Mouse (Mus musculus): Measurements from ENCODE around the gene Dync1li2. TPM values are rescaled to one million over a fixed set of nuclear protein-coding genes. Genes with fewer than 3 reads are reported as not detected.

Dync1li2 gene
- total RNA-seq, 2 experiments from 2014 or later, result 246 to 252 TPM

DNA sequence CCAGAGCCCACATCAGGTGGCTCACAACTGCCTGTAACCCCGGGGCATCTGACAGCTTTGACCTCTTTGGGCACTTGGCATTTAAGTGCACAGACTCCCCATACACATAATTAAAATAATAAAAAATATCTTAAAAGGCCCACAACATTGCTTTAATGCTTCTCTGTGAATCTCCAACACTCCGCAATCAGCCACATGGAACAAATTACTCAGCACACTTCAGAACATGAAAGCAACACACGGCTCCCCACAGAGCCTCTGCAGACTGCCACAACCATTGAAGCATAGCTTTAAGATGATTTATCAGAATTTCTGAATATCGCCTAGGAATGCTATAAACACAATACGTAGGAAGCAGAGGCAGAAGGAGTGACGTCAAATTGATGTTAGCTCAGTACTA lies 26.8 kb downstream of the Dync1li2 start:
- no peak for DNase-seq (ENCODE audit: low spot score in 2 of 2)

DNA sequence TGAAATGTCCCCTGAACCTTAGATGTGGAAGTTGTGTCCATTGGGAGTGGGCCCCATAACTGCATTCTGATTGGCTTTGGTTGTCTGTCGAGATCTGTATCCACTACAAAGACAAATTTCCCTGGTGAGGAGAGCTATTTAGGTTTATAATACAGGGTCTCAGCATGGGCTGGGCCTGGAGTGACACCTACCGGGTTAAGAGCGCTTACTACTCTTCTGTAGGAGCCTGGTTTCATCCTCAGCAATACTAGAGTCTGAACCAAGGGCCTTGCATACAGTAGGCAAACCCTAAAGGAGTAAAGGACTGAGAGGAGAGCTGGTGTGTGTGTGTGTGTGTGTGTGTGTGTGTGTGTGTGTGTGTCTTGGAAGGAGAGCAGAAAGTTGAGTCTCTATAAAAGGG lies 28.6 kb downstream of the Dync1li2 start:
- DNase-seq (ENCODE audit: low spot score in 2 of 2), result no peak

DNA sequence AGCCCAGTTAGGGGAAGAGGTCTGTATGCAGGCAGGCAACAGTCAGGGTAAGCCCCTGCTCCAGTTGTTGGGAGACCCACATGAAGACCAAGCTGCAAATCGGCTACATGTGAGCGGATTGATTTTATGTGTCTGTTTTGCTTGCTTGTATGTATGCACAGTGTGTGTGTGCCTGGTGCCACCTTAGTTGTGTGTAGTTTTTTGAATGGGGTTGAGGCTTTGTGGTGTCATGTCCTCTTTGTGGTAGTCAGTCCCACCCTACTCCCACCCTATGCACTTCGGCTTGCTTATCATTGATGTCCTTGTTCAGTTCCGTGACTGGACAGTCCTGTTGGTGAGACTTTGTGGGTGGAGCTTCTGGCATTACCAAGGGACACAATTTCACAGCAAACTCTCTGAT lies 29.1 kb downstream of the Dync1li2 start:
- DNase-seq (ENCODE audit: low spot score in 2 of 2), result no peak

DNA sequence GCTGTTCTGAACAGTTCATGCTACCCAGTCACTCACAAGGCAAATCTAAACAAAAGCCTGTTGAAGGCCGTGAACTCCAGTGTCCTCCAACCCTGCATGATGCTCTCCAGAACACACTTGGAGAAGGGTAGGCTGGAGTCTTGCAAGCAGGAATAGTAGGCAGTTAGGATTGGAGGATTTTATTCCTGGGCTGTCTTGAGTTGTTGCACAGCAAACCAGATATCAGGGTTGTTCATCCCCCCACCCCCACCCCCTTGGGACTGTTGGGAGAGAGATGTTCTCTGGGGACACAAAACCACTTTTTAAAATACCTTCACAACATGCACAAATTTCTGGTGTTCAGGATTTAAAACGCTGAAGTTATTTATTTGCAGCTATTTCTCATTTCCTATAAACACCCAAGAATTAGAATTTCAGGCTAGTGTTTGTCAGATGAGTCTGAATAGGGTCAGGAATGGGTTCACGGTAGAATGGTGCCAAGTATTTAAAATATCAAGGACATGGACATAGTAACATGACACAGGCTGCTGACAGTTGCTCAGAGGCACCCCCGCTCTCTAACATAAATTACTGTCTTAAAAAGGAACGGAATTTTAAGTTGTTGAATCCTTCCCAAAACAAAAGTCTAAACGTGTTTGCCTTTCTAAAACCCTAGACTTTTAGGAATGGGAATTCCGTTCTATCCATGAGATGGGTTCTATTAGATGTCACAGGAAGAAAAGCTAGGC lies 29.9 kb downstream of the Dync1li2 start:
- DNase-seq (ENCODE audit: low spot score in 2 of 2), result no peak

DNA sequence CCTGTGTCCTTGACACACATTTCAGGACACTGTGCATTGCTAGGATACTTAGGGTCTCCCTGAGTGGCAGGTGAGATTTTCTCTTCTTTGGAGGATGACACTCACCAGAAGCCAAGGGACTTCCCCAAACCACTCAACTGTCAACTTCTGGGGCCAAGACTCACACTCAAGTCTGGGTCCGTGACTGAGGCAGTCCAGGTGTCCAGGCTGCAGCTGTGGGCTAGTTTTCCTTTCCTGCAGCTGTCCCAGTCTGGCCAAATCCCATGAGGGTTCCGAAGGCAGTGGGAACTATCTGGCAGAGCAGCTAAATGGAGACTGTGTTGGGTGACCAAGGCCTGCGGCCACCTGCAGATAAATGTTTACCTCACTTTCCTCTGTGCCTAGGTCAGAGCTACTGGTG lies 30.9 kb downstream of the Dync1li2 start:
- DNase-seq (ENCODE audit: low spot score in 2 of 2), result no peak

DNA sequence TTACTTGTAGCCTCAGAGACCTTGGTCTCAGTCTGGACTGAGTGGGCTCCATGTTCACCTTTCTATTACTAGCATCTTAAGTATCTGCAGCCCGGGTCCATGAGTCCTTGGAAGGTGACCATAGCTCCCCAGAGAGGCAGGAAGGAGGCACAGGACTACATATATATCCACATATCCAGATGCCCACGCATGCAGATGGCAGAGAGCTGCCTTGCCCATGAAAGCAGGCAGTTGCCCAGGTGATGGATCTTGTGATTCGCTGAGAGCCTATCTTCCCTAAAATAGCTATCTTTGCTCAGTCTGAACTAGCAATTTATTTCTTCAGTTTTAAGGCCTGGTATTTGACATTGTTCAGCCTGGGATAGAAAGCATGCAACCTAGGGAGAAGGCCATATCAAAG lies 31.4 kb downstream of the Dync1li2 start:
- DNase-seq (ENCODE audit: low spot score in 2 of 2), result no peak

DNA sequence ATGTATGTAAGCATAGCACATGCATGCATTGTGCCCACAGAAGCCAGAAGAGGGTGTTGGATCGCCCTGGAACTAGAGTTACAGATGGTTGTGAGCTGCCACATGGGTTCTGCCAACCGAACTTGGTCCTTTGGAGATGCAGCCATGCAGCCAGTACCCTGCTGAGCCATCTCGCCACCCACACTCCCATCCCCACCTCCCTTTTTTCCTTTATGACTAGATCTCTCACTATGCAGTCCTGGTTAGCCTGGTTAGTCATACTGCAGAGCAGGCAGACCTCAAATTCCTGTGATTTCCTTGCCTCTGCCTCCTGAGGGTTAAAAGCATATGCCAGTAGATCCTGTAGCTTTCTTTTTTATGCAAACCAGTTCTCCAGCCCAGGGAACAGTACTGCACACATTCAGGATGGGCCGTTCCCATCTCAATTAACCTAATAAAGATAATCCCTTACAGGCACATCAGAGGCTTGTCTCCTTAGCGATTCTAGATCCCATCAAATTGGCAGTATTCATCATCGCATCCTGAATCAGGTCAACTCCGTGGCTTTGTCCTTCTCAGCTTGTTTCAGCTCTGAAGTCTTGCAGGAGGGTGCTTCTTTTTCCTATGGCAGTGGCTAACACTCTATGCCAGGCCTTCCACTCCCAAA lies 32.1 kb downstream of the Dync1li2 start:
- no peak for DNase-seq (ENCODE audit: low spot score in 2 of 2)

DNA sequence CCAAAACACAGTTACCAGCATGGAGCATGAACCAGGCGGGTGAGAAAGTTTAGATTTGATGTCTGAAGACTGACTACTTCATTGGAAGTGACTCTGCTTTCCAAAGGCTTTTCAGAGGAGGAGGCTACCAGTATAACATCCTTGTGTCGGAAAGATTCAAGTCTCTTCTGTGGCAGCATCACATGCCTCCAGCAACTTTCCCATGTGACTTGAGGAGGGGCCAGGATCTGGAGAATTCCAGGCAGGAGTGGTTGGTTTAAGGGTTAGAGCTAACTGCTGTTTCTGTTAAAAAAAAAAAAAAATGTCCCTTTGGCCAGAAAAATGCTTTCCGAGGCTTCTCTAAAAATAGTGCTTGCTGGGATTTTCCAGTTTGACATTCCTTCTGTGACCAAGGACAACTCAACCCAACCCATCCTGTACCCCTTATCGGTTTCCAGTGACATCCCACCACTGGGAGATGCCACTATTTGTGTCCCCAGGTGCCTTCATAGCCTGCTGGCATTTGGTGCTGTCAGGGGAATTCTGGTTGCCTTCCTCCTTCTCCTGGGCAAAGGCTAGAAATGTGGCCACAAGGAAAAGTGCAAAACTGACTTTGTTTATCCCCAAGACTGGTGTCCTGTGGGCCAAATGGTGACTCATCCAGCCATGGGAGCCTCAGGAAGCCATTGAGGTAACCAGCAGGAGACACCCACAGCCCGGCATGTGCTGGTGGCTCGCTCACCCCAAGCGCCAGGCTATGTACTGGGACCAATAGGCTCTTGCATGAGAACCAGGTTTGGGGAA lies 34.3 kb downstream of the Dync1li2 start:
- DNase-seq (ENCODE audit: low spot score in 2 of 2), result no peak

DNA sequence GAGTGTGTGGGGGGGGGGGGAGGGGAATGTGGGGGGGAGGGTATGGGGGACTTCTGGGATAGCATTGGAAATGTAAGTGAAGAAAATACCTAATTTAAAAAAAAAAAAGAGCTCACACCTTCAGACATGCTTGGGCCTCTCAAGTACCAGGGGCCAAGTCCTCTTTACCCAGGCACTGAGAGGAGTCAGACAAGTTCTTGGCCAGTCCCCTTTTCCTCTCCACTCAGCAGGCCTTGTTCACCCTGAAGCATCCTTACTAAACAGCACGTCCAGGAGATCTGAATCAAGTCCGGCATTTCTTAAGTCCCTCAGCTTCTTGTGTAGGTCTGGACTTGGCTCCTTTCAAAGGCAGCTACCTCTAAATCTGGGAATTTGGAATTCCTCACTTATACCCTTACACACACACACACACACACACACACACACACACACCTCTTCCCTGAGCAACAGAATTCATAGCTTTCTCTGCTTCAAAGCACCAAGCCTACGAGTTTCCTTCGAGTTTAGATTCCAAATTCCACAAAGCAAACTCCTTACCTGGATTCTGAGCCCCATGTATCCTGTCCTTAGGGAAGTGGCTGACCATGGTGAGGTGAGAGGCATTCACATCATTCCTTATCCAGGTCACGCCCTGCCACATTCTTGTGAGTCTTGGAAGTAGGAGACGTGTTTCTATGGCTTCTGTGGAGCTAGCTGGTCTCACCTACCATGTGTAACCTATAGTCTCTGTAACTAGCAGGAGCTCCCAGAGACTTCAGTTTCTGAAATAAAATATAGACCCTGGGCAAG lies 36.3 kb downstream of the Dync1li2 start:
- DNase-seq (ENCODE audit: low spot score in 2 of 2), result no peak

DNA sequence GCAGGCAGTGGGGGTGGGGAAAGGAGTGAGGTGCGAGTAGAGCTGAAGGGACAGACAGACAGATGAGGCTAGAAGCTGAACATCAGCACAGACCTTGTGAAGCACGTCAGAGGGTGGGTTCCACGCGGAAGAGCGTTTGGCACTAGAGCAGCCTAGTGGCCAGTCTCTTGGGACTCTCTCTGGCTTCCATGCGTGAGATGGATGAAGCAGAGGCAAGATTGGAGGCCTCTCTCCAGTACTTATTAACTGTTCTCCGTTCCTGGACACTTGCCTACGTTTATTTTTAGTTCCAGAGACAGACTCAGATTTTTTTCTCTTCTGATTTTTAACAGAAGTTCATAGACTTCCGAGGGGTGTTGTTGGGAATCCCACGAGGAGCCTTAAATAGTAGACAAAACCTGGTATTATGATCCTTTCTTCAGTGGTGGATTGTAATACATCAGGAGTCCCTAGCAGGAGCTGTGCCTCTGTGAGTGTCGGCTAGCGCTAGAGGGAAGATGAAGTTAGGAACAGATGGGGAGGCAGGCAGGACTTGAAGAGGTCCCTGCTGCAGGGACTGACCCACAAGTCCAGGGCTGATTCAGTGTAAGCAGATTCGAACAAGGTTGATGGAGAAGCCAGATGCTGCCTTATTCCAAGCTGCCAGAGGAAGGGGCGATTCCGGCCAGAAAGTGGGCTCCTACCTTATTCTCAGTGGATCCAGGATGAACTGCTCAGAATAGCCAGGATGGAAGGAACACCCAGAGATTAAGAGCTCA lies 37.2 kb downstream of the Dync1li2 start:
- no peak for DNase-seq (ENCODE audit: low spot score in 2 of 2)

DNA sequence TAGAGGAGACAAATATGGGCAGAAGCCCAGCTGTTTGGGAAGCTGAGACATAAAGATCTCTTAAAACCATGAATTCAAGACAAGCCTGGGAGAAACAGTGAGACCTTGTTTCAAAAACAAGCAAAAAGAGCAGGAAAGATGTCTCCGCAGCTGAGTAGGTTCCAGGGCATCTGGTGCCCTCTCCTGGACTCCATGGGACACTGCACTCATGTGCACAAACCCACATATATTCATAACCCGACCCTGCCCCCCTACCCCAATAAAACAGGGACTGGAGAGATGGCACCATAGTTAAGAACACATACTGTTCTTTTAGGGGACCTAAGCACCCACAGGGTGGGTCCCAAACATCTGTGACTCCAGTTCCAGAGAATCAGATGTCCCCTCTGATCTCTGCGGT lies 39.3 kb downstream of the Dync1li2 start:
- DNase-seq (ENCODE audit: low spot score in 2 of 2), result no peak

DNA sequence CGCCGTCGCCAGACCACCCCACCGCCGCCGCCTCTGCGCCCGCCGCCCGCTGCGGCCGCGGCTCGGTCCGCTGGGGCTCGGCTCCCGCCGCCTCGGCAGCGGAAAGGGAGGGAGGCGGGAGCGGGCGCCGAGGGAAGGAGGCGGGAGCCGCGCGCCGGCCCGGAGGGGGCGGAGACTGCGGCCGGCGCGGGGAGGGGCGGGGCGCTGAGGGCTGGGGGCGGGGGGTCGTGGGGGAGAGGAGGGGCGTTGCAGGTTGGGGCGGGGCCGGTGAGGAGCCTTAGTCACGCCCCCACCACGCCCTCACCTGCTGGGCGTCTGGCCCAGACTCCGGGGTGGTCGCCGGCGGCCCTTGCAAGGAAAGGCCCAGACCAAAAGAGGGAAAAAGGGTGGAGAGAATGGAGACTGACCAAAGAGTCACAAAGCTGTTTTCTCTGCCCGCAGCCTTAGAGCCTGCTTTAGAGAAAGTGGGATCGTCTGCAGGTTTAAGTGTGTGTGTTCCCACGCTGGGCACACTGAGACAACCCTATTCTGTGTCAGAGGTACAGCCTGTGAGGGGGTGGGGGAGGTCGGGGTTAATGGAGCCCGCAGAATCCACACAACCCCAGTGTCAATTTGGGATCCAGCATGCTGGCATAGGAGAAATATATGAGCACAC lies 47.0 kb downstream of the Dync1li2 start, which contains the start of gene Cmtm4:
Cmtm4 (minus strand) TSS at position 105 of the 655 bp plus-strand sequence.
- no peak for DNase-seq (ENCODE audit: low spot score in 2 of 2)

DNA sequence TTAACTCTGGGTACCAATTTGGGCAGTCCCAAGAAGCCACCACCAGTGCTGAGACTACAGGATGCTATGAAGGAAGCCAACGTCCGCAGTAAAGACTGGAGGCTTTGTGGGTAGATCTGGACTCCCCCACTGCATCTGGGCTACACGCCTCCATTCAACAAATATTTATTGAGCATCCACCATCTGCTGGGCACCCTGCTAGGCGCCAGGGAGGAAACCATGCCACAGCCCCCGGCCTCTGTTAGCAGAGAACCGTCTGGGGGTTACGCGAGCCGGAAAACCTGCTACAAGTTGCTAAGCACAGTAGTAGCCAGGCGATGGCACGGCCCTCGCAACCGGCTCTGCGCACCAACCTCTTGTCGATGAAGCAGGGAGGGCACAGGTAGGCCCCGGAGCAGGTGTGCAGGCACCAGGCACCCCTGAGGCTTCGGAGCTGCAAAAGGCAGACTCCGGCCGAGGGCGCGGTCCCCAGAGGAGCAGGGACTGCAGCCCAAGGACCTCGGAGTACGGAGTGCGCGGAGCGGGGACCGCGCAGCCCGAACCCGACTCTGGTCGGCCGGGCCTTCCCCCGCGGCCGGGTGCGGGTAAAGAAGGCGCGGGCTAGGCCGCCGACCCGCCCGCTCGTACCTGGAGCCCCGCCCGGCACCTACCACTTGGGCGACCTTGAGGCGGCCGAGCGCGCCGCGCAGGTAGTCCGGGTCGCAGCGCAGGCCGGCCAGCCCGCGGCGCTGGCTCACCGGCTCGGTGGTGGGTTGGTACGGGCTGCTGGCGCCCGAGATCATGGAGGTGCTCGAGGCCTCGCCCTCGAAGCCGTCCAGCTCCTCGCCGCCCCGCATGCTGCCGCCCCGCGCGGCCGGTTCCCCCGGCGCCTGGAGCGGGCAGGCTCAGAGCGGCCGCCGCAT lies 47.8 kb downstream of the Dync1li2 start:
- DNase-seq (ENCODE audit: low spot score in 2 of 2), result peak; percentile 52 to 61

DNA sequence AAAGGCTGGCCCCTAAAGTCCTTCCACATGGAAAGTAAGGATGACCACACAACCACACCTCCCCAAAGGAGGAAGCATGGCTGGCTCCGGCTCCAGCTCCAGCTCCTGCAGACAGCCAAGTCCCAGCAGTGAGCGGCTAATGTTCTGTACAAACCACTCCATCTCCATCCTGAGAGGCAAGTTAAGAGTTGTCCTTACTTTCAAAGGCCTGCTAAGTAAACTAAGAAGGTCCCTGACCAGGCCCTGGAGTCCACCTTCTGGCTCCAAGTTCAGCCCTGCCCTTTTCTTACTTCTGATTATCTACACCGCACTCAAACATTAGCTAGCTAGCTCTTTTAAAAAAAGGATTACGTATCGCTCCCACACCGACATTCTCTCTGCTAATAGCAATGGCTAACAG lies 49.1 kb downstream of the Dync1li2 start:
- no peak for DNase-seq (ENCODE audit: low spot score in 2 of 2)

DNA sequence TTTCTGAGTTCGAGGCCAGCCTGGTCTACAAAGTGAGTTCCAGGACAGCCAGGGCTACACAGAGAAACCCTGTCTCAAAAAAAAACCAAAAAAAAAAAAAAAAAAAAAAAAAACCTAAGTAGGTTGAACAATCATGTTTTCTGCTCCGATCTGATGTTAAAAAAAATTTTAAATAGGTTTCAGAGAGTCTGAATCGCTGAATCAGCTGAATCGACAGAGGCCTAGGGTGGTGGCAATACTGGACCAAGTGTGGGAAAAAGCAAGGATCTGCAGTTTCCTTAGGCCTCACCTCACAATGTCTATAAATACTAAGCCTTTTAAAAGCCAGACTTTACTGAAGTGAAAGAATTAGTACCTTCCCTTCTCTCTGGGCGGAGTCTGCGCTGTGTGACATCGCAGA lies 49.7 kb downstream of the Dync1li2 start:
- no peak for DNase-seq (ENCODE audit: low spot score in 2 of 2)

DNA sequence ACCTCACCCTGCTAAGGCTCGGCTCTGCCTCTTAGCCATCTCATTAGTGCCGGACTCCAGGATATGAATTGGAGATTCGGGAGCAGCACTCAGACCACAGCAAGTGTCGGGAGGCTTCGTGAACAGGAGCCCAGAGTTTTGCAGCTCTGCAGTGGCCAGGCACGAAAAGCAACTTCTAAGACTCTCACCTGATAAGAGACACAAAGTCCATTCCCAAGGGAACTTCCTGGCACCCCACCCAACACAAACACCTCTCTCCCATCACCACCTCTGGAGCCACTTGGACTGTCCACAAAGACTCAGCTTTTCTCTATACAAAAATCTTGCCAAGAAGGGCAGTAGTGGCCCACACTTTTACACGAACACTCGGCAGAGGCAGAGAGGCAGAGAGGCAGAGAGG lies 52.6 kb downstream of the Dync1li2 start:
- DNase-seq (ENCODE audit: low spot score in 2 of 2), result no peak

DNA sequence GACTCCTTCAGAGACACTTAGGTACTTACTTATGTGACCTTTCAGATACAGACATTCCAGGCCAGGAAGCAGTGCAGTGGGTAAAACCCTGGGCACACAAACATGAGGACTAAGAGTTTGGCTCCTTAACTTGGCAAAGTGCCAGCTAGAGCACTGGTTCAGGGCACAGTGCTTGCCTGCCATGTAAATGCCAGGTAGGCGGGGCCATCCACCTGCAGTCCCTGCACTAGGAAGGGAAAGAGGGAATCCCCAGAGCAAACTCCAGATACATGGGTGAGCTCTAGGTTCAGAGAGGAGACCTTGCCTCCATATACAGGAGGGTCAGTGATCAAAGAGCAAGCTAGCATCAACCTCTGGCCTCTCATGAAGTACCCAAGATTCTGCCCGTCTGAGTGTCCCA lies 54.9 kb downstream of the Dync1li2 start:
- DNase-seq (ENCODE audit: low spot score in 2 of 2), result no peak

DNA sequence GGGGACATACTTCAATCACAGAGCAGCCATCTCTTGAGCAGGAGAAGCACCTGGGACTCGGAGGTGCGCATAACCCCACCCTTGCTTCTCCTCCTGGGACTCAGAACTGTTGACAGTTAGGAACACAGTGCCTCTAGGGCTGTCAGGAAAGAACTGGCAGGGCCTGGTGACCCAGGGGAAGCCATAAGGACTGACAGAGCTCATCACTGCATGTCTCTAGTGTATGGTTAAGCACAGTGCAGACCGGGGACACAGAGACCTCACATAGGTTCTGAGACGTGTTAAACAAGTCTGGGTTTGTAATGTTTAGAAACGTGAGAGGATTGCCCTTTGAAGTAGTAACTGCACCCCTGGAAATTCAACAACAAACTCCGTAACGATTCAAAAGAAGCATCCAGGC lies 55.3 kb downstream of the Dync1li2 start:
- DNase-seq (ENCODE audit: low spot score in 2 of 2), result no peak

DNA sequence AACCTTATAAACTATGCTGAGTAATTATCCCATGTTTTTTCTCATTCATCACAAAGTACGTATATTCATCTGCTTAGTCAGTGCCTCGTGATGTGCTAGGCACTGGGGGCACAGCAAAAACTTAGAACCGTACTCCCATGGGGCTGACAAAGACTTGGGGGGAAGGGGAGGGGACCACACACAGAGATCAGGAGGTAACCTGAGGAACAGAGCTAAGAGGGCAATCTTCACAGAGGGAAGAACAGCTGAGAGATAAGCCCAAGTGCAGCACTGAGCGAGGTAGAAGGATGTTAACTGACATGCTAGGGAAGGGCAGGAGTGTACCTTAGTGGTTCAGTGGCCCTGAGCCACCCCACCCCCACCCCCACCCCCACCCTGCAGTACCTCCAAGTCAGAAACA lies 56.2 kb downstream of the Dync1li2 start:
- no peak for DNase-seq (ENCODE audit: low spot score in 2 of 2)

Data from layer of hippocampus, postnatal 14 days (tissue).